Mouse (Mus musculus) adrenal gland, postnatal 14 days (tissue): Measurements from ENCODE around the gene Gm10772. TPM values are rescaled to one million over a fixed set of nuclear protein-coding genes. Genes with fewer than 3 reads are reported as not detected.
"Not testable (repeated sequence)": the region's sequence is repeated elsewhere in the genome, so short reads cannot be mapped to it uniquely, and the experiment has no call there.

Source experiments
- DNase-seq: peaks from one replicate; pipeline ENCODE4 v3.0.0; 2021; ENCODE audit warnings: mixed read lengths
- long read RNA-seq, 2 experiments: library from polyadenylated mRNA; stranded (forward); transcript quantifications; one replicate each; pipeline ENCODE4 v2.0.0; 2021
- total RNA-seq: library from RNA; stranded (reverse); gene quantifications from 2 replicates; pipeline ENCODE4 v1.2.3, GENCODE M21; 2021

Gene Gm10772
- not detected in 2 replicates for total RNA-seq
- long read RNA-seq, experiment 1 = 0 reads
- long read RNA-seq, experiment 2 = 0 reads

DNA sequence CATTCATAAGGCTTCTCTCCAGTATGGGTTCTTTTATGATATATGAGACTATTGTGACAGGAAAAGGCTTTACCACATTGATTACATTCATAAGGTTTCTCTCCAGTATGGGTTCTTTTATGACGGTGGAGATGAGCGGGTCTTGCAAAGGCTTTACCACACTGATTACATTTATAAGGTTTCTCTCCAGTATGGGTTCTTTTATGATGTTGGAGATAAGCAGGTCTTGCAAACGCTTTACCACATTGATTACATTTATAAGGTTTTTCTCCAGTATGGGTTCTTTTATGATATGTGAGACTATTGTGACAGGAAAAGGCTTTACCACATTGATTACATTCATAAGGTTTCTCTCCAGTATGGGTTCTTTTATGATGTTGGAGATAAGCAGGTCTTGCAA is at the start of gene Gm10772:
TSS of gene Gm10772 (minus strand) at position 101 of the 400 bp plus-strand sequence.
- DNase-seq = not testable (repeated sequence)

DNA sequence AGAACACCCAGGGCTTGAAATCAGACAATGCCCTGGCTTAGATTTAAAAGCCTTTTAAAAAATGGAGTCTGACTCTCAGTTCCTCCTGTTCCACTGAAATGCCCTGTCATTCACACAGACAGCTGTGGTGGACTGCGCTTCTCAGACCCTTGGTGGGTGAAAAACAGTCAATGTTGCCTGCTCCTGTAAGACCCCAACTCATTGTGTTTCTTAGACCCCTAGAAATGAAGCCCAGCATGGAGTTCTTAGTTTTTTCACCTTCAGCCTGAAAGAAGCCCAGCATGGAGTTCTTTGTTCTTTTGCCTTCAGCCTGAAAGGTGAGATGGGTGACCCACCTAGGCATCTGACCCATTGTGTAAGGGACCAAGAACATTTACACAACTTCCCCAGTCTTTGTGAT is 36.5 kb upstream of the Gm10772 start:
- DNase-seq = not testable (repeated sequence)

DNA sequence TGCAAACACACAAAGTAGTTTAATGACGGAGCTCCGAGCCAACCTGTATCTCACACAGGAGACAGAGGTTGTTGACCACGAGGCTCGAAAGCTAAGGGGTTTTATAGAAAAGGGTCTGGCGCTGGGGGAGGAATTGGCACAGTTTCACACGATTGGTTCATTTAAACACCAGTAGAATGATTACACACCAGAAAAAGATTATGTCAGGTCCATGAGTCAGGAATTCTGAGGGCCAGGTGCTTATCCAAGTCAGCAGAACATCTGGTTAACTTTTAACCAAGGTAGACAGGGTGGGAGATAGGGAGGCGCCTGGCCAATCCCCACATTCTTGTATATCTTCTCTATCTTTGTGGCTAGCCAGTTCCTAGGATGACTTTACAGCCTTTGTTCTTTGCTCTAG is 35.8 kb upstream of the Gm10772 start:
- not testable (repeated sequence) for DNase-seq

DNA sequence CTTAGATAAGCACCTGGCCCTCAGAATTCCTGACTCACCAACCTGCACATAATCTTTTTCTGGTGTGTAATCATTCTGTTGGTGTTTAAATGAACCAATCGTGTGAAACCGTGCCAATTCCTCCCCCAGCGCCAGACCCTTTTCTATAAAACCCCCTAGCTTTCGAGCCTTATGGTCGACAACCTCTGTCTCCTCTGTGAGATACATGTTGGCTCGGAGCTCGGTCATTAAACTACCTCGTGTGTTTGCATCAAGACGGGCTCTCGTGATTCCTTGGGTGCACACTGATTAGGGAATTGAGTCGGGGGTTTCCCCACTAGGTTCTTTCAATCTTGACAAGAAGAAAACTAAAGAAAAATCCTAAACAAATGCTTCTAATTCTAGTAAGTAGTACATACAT is 13.0 kb downstream of the Gm10772 start:
- no peak for DNase-seq

GRCm38 (mm10) chr13:66213811-66214210 is 13.6 kb downstream of the Gm10772 start:
- DNase-seq = not testable (repeated sequence)

DNA sequence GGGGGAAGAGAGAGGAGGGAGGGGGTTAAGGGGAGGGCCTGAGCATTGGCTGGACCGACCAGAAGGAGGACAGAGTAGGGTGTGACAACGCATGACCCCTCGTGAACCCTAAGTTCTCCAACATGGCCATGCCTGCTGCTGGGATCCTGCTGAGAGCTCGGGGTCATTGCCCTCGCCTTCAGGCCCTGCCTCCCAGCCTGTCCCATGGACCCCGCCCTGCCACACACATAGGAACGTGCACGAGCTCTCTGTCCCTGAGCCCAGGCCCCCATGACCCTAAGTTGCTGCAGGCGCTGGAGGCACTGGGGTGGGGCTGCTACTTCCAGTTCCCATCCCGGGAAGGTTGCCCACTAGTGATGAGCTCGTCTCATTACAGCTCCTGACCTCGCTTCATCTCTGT is 48.2 kb downstream of the Gm10772 start:
- DNase-seq = not testable (repeated sequence)

Other genes starting within 250 kb of the Gm10772 start
- gene Gm10324, start 108.0 kb downstream of the Gm10772 start, total RNA-seq = not detected in 2 replicates
- not detected in 2 replicates for gene 2410141K09Rik, start 213.5 kb upstream of the Gm10772 start, total RNA-seq